ENCODE assay signal across 26 mouse cellular contexts in genomic region chr13:55732121-55732520, GRCm38 (mm10). TPM values are rescaled to one million over a fixed set of nuclear protein-coding genes. Genes with fewer than 3 reads are reported as not detected.
A peak's percentile ranks its signal among the peaks of the same experiment; 100 is the strongest.
DNase-seq lines count a peak whose midpoint lies in the region; ATAC-seq and TF ChIP-seq lines count a peak whose summit lies in the region.
"Had no signal": no experiment of that assay in that cellular context is flagged by ENCODE, and none has a peak within 500 bp of the region (broad histone marks: within the 10 kb centered on the region; RNA-seq: fewer than 3 reads in every experiment).

No protein-coding gene starts in this region.

- no peak overlapping the region for H3K9ac ChIP-seq in lung, postnatal 0 days (replicated peaks; ENCODE audit: low read depth)
- no peak overlapping the region for H3K9ac ChIP-seq in liver, embryonic 15.5 days
- H3K9ac ChIP-seq in hindbrain, embryonic 16.5 days (ENCODE audit: low read depth, low read length): no peak overlapping the region
- H3K9ac ChIP-seq: heart, embryonic 12.5 days; hindbrain, embryonic 14.5 days had no signal

- TF ChIP-seq EP300 in lung, postnatal 0 days (IDR thresholded peaks at IDR 0.05): no peak

- H3K27ac ChIP-seq in lung, postnatal 0 days (ENCODE audit: low read length): no peak overlapping the region
- no peak overlapping the region for H3K27ac ChIP-seq in liver, embryonic 15.5 days (replicated peaks)
- H3K27ac ChIP-seq in hindbrain, embryonic 16.5 days (ENCODE audit: low read depth, low read length): no peak overlapping the region
- H3K27ac ChIP-seq: embryonic facial prominence, embryonic 10.5 days; hindbrain, embryonic 14.5 days; kidney, postnatal 0 days; left cerebral cortex, adult 2 months; limb, embryonic 10.5 days had no signal

- no peak for ATAC-seq in lung, postnatal 0 days
- ATAC-seq in common myeloid progenitor, adult 5-6 weeks (replicated peaks; ENCODE audit: low read depth, poor library complexity, severe bottlenecking): 0 out of 2 replicates have a peak, but pooled peaks have one; percentile 29
- ATAC-seq in liver, embryonic 15.5 days (ENCODE audit: insufficient read depth): peak; percentile 17; the same call in 1 of the 2 replicates
- ATAC-seq in hindbrain, embryonic 16.5 days: no peak
- ATAC-seq: activated CD4-positive, CD25-positive, alpha-beta regulatory T cell, adult 4 months; intestine, postnatal 0 days; Patski had no signal

- no peaks in the 10 kb centered on the region for H3K27me3 ChIP-seq in lung, postnatal 0 days (replicated peaks; ENCODE audit: insufficient read depth, low read length)
- H3K27me3 ChIP-seq in liver, embryonic 15.5 days: no peaks in the 10 kb centered on the region
- no peaks in the 10 kb centered on the region for H3K27me3 ChIP-seq in hindbrain, embryonic 16.5 days (replicated peaks; ENCODE audit: control insufficient read depth, insufficient read depth, low read length)
- H3K27me3 ChIP-seq: heart, embryonic 12.5 days; Patski had no signal

- H3K4me1 ChIP-seq in lung, postnatal 0 days (ENCODE audit: insufficient read depth, low read depth, low read length): no peaks in the 10 kb centered on the region
- H3K4me1 ChIP-seq in liver, embryonic 15.5 days (replicated peaks): peaks cover 11% of the 10 kb centered on the region
- H3K4me1 ChIP-seq in hindbrain, embryonic 16.5 days (ENCODE audit: control insufficient read depth, insufficient read depth, low read depth, low read length): no peaks in the 10 kb centered on the region
- H3K4me1 ChIP-seq: heart, embryonic 12.5 days had no signal

- WGBS in lung, postnatal 0 days: 77% methylated on average over 2 of the region's 2 CpGs
- WGBS in liver, embryonic 15.5 days (ENCODE audit: insufficient replicate concordance): 47% methylated on average over 2 of the region's 2 CpGs
- WGBS in hindbrain, embryonic 16.5 days: 83% methylated on average over 2 of the region's 2 CpGs

- no peaks in the 10 kb centered on the region for H3K36me3 ChIP-seq in lung, postnatal 0 days (ENCODE audit: insufficient read depth, low read length)
- H3K36me3 ChIP-seq in liver, embryonic 15.5 days (replicated peaks): no peaks in the 10 kb centered on the region
- H3K36me3 ChIP-seq in hindbrain, embryonic 16.5 days (ENCODE audit: control insufficient read depth, insufficient read depth, low read length): no peaks in the 10 kb centered on the region
- H3K36me3 ChIP-seq: embryonic facial prominence, embryonic 10.5 days; limb, embryonic 10.5 days had no signal

- H3K9me3 ChIP-seq in lung, postnatal 0 days (ENCODE audit: low read length): no peaks in the 10 kb centered on the region
- no peaks in the 10 kb centered on the region for H3K9me3 ChIP-seq in liver, embryonic 15.5 days (replicated peaks)
- no peaks in the 10 kb centered on the region for H3K9me3 ChIP-seq in hindbrain, embryonic 16.5 days (ENCODE audit: control insufficient read depth, low read length)
- H3K9me3 ChIP-seq: embryonic facial prominence, embryonic 10.5 days; heart, embryonic 12.5 days; limb, embryonic 10.5 days had no signal

- DNase-seq in lung, postnatal 0 days (ENCODE audit: low spot score): no peak
- no peak for DNase-seq in lung, postnatal 36 days
- DNase-seq in layer of hippocampus, adult 9-10 months (ENCODE audit: low spot score): no peak
- no peak for DNase-seq in left cerebral cortex, adult 18-20 months (ENCODE audit: low spot score in 2 of 2)
- DNase-seq in kidney, postnatal 36 days: no peak
- DNase-seq: adrenal gland, postnatal 14 days; cerebellum, adult 18-20 months; heart, adult 11 months; lung, postnatal 14 days had no signal

- no peak overlapping the region for H3K4me3 ChIP-seq in lung, postnatal 0 days (ENCODE audit: low read depth, low read length)
- H3K4me3 ChIP-seq in liver, embryonic 15.5 days (replicated peaks): no peak overlapping the region
- no peak overlapping the region for H3K4me3 ChIP-seq in hindbrain, embryonic 16.5 days (ENCODE audit: low read length)
- H3K4me3 ChIP-seq: embryonic facial prominence, embryonic 10.5 days; heart, embryonic 12.5 days; left cerebral cortex, adult 2 months; limb, embryonic 10.5 days had no signal

- no peak overlapping the region for H3K4me2 ChIP-seq in lung, postnatal 0 days (replicated peaks; ENCODE audit: low read depth, low read length)
- no peak overlapping the region for H3K4me2 ChIP-seq in liver, embryonic 15.5 days
- no peak overlapping the region for H3K4me2 ChIP-seq in hindbrain, embryonic 16.5 days (ENCODE audit: low read length)
- H3K4me2 ChIP-seq: heart, embryonic 12.5 days; hindbrain, embryonic 14.5 days; midbrain, embryonic 11.5 days had no signal

- TF ChIP-seq CTCF in lung, postnatal 0 days (IDR thresholded peaks at IDR 0.05): peak; percentile 14; the same call in 1 of the 2 replicates

RNA-seq across cellular contexts. Expression of gene Pcbd2, which starts 5.0 kb away (rescaled TPM):
- 48.3 and 58.2 TPM in 2 replicates for polyA plus RNA-seq in lung, postnatal 0 days (2015; fragmentation: Nextera tagmentation; extraction: Ambion mirVana)
- 11.1 and 21.6 TPM in 2 replicates for total RNA-seq in common myeloid progenitor, adult 5-6 weeks (2017)
- polyA plus RNA-seq in liver, embryonic 15.5 days (2015; fragmentation: Nextera tagmentation; extraction: Ambion mirVana): 32.0 and 32.4 TPM in 2 replicates
- 26.1 and 26.5 TPM in 2 replicates for polyA plus RNA-seq in hindbrain, embryonic 16.5 days (2015; fragmentation: Nextera tagmentation; extraction: Ambion mirVana)
- total RNA-seq in left cerebral cortex, adult 18-20 months (2021): 10 to 100 TPM; 28.1 to 29.8 TPM

RNA-seq across cellular contexts. Expression of gene Txndc15, which starts 17.7 kb away (rescaled TPM):
- polyA plus RNA-seq in lung, postnatal 0 days (2015; fragmentation: Nextera tagmentation; extraction: Ambion mirVana): 82.3 and 85.7 TPM in 2 replicates
- total RNA-seq in common myeloid progenitor, adult 5-6 weeks (2017): 29.9 and 31.4 TPM in 2 replicates
- polyA plus RNA-seq in liver, embryonic 15.5 days (2015; fragmentation: Nextera tagmentation; extraction: Ambion mirVana): 28.9 and 31.0 TPM in 2 replicates
- polyA plus RNA-seq in hindbrain, embryonic 16.5 days (2015; fragmentation: Nextera tagmentation; extraction: Ambion mirVana): 142 and 149 TPM in 2 replicates
- 10 to 100 TPM; 77.1 to 84.5 TPM for total RNA-seq in left cerebral cortex, adult 18-20 months (2021)

RNA-seq across cellular contexts. Expression of gene B230219D22Rik, which starts 39.2 kb away (rescaled TPM):
- 33.9 and 42.1 TPM in 2 replicates for polyA plus RNA-seq in lung, postnatal 0 days (2015; fragmentation: Nextera tagmentation; extraction: Ambion mirVana)
- 46.0 and 50.2 TPM in 2 replicates for total RNA-seq in common myeloid progenitor, adult 5-6 weeks (2017)
- polyA plus RNA-seq in liver, embryonic 15.5 days (2015; fragmentation: Nextera tagmentation; extraction: Ambion mirVana): 10.7 and 11.3 TPM in 2 replicates
- polyA plus RNA-seq in hindbrain, embryonic 16.5 days (2015; fragmentation: Nextera tagmentation; extraction: Ambion mirVana): 65.5 and 73.6 TPM in 2 replicates
- 10 to 100 TPM; 70.9 to 73.2 TPM for total RNA-seq in left cerebral cortex, adult 18-20 months (2021)

RNA-seq across cellular contexts. Expression of gene Catsper3, which starts 52.2 kb away (rescaled TPM):
- 0.18 TPM in 1 of 2 replicates, not detected in the other for polyA plus RNA-seq in lung, postnatal 0 days (2015; fragmentation: Nextera tagmentation; extraction: Ambion mirVana)
- total RNA-seq in common myeloid progenitor, adult 5-6 weeks (2017): 0.19 TPM in 1 of 2 replicates, not detected in the other
- polyA plus RNA-seq in liver, embryonic 15.5 days (2015; fragmentation: Nextera tagmentation; extraction: Ambion mirVana): not detected in 2 replicates
- 0.19 TPM in 1 of 2 replicates, not detected in the other for polyA plus RNA-seq in hindbrain, embryonic 16.5 days (2015; fragmentation: Nextera tagmentation; extraction: Ambion mirVana)
- total RNA-seq in left cerebral cortex, adult 18-20 months (2021): under 1 TPM in 1 of 2 experiments, not detected in 1; 0.37 TPM
- total RNA-seq: adrenal gland, postnatal 14 days; heart, postnatal 25 days had no signal
- polyA plus RNA-seq: embryonic facial prominence, embryonic 10.5 days; forebrain, embryonic 11.5 days; heart, embryonic 12.5 days; hindbrain, embryonic 14.5 days; liver, embryonic 16.5 days; midbrain, embryonic 11.5 days; neural tube, embryonic 11.5 days had no signal

Comparison
In these comparisons a context has a peak if more than half of its experiments do, and no peak if none do; other contexts are left out.
1. ATAC-seq: peak in common myeloid progenitor, adult 5-6 weeks (single experiment) and liver, embryonic 15.5 days (single experiment); none in lung, postnatal 0 days (single experiment) and hindbrain, embryonic 16.5 days (single experiment).